Mouse (Mus musculus): ENCODE results near the gene Plekhs1. TPM values are rescaled to one million over a fixed set of nuclear protein-coding genes. Genes with fewer than 3 reads are reported as not detected.

The Plekhs1 gene
- 0.97 TPM for total RNA-seq (2023)

DNA sequence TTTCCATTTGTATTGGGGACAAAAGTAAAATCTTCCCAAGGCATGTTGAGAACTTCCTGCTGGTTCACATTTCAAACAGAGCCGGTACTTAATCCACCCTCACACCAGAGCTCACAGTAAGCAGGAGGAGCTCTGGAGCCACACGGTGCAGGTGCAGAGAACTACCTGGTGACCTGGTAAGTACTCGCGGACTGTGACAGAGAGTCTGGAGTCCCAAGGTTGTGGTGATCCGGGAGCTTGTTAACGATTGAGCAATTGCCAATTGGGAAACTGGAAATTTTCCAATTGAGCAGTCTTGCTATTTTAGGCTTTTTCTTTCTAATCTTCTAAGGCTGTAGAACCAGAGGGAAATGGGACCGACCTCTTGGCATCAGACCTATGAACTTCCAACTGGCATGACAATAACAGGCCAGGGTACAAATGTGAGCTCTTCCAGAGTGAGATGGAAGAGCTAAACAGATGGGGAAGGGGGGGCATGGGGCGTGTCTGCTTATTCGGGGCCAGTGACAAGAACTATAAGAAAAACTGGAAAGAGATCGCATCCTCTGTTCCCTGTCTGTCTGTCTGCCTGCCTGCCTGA, at the start of gene Plekhs1:
Gene Plekhs1 (plus strand): TSS at position 119 of the 580 bp plus-strand sequence.

Other genes starting within 250 kb of the Plekhs1 start
- not detected for gene Habp2, start 174.5 kb upstream of the Plekhs1 start, total RNA-seq (2023)
- 0.18 TPM for gene Nrap, start 71.6 kb upstream of the Plekhs1 start, total RNA-seq (2023)
- 13.0 TPM for gene Casp7, start 64.5 kb upstream of the Plekhs1 start, total RNA-seq (2023)
- 9.7 TPM for gene Dclre1a, start 86.6 kb downstream of the Plekhs1 start, total RNA-seq (2023)
- gene Nhlrc2, start 86.6 kb downstream of the Plekhs1 start, total RNA-seq (2023), result 29.4 TPM

Measured in CD4-positive naive resting alpha-beta T cell, adult 76 days (primary cell).